12 mouse cellular contexts compared by ENCODE assay signal in the genomic region with DNA sequence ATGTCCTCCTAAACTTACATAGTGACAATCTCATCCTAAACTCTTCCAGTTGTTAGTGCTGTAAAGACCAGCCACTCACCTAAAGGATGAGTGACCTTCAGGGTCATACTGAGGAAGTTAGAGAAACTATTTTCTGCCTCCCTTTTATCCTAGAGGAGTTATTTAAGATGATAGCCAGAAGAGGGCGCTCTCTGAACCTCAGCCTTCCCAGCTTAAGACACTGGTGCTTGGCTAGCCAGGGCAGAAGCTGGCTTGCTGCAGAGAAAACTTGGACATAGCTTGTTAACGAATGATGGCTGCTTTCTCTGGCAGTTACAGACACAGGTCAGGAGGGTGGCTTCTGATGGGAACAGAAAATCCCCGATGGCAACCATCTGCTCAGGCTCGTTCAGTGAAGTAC.
DNase-seq lines count a peak whose midpoint lies in the region; ATAC-seq and TF ChIP-seq lines count a peak whose summit lies in the region.
"Had no signal": no experiment of that assay in that cellular context is flagged by ENCODE, and none has a peak within 500 bp of the region (broad histone marks: within the 10 kb centered on the region; RNA-seq: fewer than 3 reads in every experiment).

No protein-coding gene starts in this region.

- peak; percentile 65 for DNase-seq in embryo, embryonic 10 days (ENCODE audit: low spot score)
- DNase-seq in embryo, embryonic 9.5 days (ENCODE audit: extremely low spot score) = no peak
- peak; percentile 11 for DNase-seq in kidney, postnatal 10 days
- DNase-seq in CH12.LX (ENCODE audit: extremely low read depth) (peak; percentile 40), ZHBTc4 (ENCODE audit: low read depth, low spot score) (peak; percentile 57)
- no peak for DNase-seq in heart, postnatal 14 days
- DNase-seq: gastrocnemius, postnatal 10 days; lung, postnatal 4 days; right cerebral cortex, postnatal 14 days had no signal

- TF ChIP-seq POLR2A in CH12.LX (IDR thresholded peaks at IDR 0.05; ENCODE audit: low read depth, low read length) = no peak

- no peak overlapping the region for H3K27ac ChIP-seq in kidney, embryonic 16.5 days (ENCODE audit: low read length)
- H3K27ac ChIP-seq in CH12.LX (ENCODE audit: insufficient read depth, low read depth) = no peak overlapping the region
- H3K27ac ChIP-seq: neural tube, embryonic 15.5 days had no signal

- no peak overlapping the region for H3K4me3 ChIP-seq in kidney, embryonic 16.5 days (ENCODE audit: low read length)
- H3K4me3 ChIP-seq in CH12.LX (replicated peaks in 1 of 3; ENCODE audit: low read depth in 2 of 3, low read length in 2 of 3, poor library complexity in 1 of 3) = no peak overlapping the region
- H3K4me3 ChIP-seq: neural tube, embryonic 15.5 days had no signal

- H3K27me3 ChIP-seq in kidney, embryonic 16.5 days (ENCODE audit: insufficient read depth, low read length) = no peaks in the 10 kb centered on the region
- H3K27me3 ChIP-seq in CH12.LX (replicated peaks) = no peaks in the 10 kb centered on the region
- H3K27me3 ChIP-seq: neural tube, embryonic 15.5 days had no signal

- TF ChIP-seq EP300 in CH12.LX (IDR thresholded peaks at IDR 0.05; ENCODE audit: low read length) = no peak

- TF ChIP-seq RAD21 in CH12.LX (IDR thresholded peaks at IDR 0.05; ENCODE audit: low read depth, low read length) = no peak

- H3K4me2 ChIP-seq in kidney, embryonic 16.5 days (replicated peaks; ENCODE audit: low read depth, low read length) = no peak overlapping the region
- H3K4me2 ChIP-seq in CH12.LX (ENCODE audit: insufficient read depth, low read depth, poor library complexity, severe bottlenecking) = no peak overlapping the region
- H3K4me2 ChIP-seq: neural tube, embryonic 15.5 days had no signal

- ATAC-seq in kidney, embryonic 16.5 days (ENCODE audit: low FRiP score, low TSS enrichment) = no peak
- ATAC-seq in monocyte, adult 5-6 weeks (replicated peaks; ENCODE audit: insufficient number of reproducible peaks, low FRiP score, low TSS enrichment, poor library complexity, severe bottlenecking) = no peak

- peak in 1 of 2 experiments; percentile 47; a peak in 2 of 4 replicates for TF ChIP-seq CTCF in CH12.LX (conservative IDR thresholded peaks at IDR 0.05 in 1 of 2, IDR thresholded peaks at IDR 0.05 in 1 of 2; ENCODE audit: low read depth in 2 of 2, low read length in 2 of 2)

- intact Hi-C loops in heart, postnatal 14 days (cut with DNase I) = no loop called here

- H3K4me1 ChIP-seq in kidney, embryonic 16.5 days (ENCODE audit: insufficient read depth, low read length) = peaks cover 9% of the 10 kb centered on the region
- no peaks in the 10 kb centered on the region for H3K4me1 ChIP-seq in CH12.LX (ENCODE audit: control insufficient read depth in 1 of 2, insufficient read depth in 2 of 2)
- H3K4me1 ChIP-seq: neural tube, embryonic 15.5 days had no signal

- 46% methylated on average over 4 of the region's 4 CpGs for WGBS in kidney, embryonic 16.5 days

- no peak overlapping the region for H3K9ac ChIP-seq in kidney, embryonic 16.5 days (replicated peaks; ENCODE audit: low read length)
- H3K9ac ChIP-seq in CH12.LX (ENCODE audit: insufficient read depth, low read depth) = no peak overlapping the region
- H3K9ac ChIP-seq: neural tube, embryonic 15.5 days had no signal

- no peaks in the 10 kb centered on the region for H3K79me2 ChIP-seq in CH12.LX (replicated peaks; ENCODE audit: control insufficient read depth, extremely low read depth, insufficient read depth, poor library complexity, severe bottlenecking)

- H3K9me3 ChIP-seq in kidney, embryonic 16.5 days (ENCODE audit: low read length) = no peaks in the 10 kb centered on the region
- H3K9me3 ChIP-seq in CH12.LX (replicated peaks; ENCODE audit: low read length) = no peaks in the 10 kb centered on the region
- H3K9me3 ChIP-seq: neural tube, embryonic 15.5 days had no signal

- in situ Hi-C loops in CH12.LX (cut with MboI; ENCODE audit: low pct_ligation_motif_present, low pct_unique_long_range_greater_than_20kb, low sequenced_read_pairs) = no loop called here

- dilution Hi-C loops in CH12.LX (cut with MboI; ENCODE audit: extremely low pct_ligation_motif_present, extremely low pct_unique_long_range_greater_than_20kb, low sequenced_read_pairs) = no loop called here

- H3K36me3 ChIP-seq in kidney, embryonic 16.5 days (ENCODE audit: insufficient read depth, low read length) = no peaks in the 10 kb centered on the region
- no peaks in the 10 kb centered on the region for H3K36me3 ChIP-seq in CH12.LX (replicated peaks in 1 of 2; ENCODE audit: control insufficient read depth in 1 of 2, insufficient read depth in 1 of 2, low read length in 1 of 2)
- H3K36me3 ChIP-seq: neural tube, embryonic 15.5 days had no signal

TF ChIP-seq in CH12.LX, 34 proteins besides CTCF, POLR2A, EP300 and RAD21:
- no peak for TF ChIP-seq ETS1 (conservative IDR thresholded peaks at IDR 0.05; ENCODE audit: low read depth, low read length)
- TF ChIP-seq MAZ (IDR thresholded peaks at IDR 0.05; ENCODE audit: low read depth, low read length) = no peak
- no peak for TF ChIP-seq KAT2A (IDR thresholded peaks at IDR 0.05; ENCODE audit: insufficient replicate concordance, low read length)
- no peak for TF ChIP-seq GABPA (IDR thresholded peaks at IDR 0.05; ENCODE audit: insufficient replicate concordance, low read depth, low read length)
- TF ChIP-seq BHLHE40 (IDR thresholded peaks at IDR 0.05; ENCODE audit: low read depth, low read length) = no peak
- TF ChIP-seq MYC (IDR thresholded peaks at IDR 0.05; ENCODE audit: low read depth, low read length) = no peak
- TF ChIP-seq ZC3H11A (IDR thresholded peaks at IDR 0.05; ENCODE audit: low read depth, low read length) = no peak
- no peak for TF ChIP-seq MXI1 (IDR thresholded peaks at IDR 0.05; ENCODE audit: low read depth, low read length)
- no peak for TF ChIP-seq CHD1 (IDR thresholded peaks at IDR 0.05; ENCODE audit: low read depth, low read length)
- no peak for TF ChIP-seq JUND (conservative IDR thresholded peaks at IDR 0.05; ENCODE audit: low read depth, low read length)
- no peak for TF ChIP-seq USF2 (conservative IDR thresholded peaks at IDR 0.05; ENCODE audit: low read depth, low read length)
- no peak for TF ChIP-seq UBTF (IDR thresholded peaks at IDR 0.05; ENCODE audit: low read depth, low read length)
- TF ChIP-seq IRF4 (IDR thresholded peaks at IDR 0.05; ENCODE audit: low read depth, low read length) = no peak
- no peak for TF ChIP-seq MAFK (IDR thresholded peaks at IDR 0.05; ENCODE audit: insufficient replicate concordance, low read length)
- TF ChIP-seq TBP (conservative IDR thresholded peaks at IDR 0.05; ENCODE audit: low read depth, low read length) = no peak
- TF ChIP-seq PAX5 (IDR thresholded peaks at IDR 0.05; ENCODE audit: low read length) = no peak
- TF ChIP-seq TCF12 (IDR thresholded peaks at IDR 0.05; ENCODE audit: low read depth, low read length) = no peak
- TF ChIP-seq ZMIZ1 (IDR thresholded peaks at IDR 0.05; ENCODE audit: low read depth, low read length) = no peak
- TF ChIP-seq NRF1 (IDR thresholded peaks at IDR 0.05; ENCODE audit: low read depth, low read length) = no peak

Comparison
In these comparisons a context has a peak if more than half of its experiments do, and no peak if none do; other contexts are left out.
1. DNase-seq: peak in embryo, embryonic 10 days (single experiment), kidney, postnatal 10 days (single experiment), CH12.LX (single experiment) and ZHBTc4 (single experiment); none in embryo, embryonic 9.5 days (single experiment) and heart, postnatal 14 days (0 of 2).